Mouse (Mus musculus): ENCODE results near the gene Rtn4ip1. TPM values are rescaled to one million over a fixed set of nuclear protein-coding genes. Genes with fewer than 3 reads are reported as not detected.
A peak's percentile ranks its signal among the peaks of the same experiment; 100 is the strongest.

Rtn4ip1 gene
- 15.4 and 15.8 TPM in 2 replicates for polyA plus RNA-seq (2015; fragmentation: Nextera tagmentation; extraction: Ambion mirVana)

- Histone ChIP-seq H3K36me3 (no peaks in the 10 kb centered on the region), H3K4me3 (peak within 1 kb of the TSS; percentile 81), H3K4me2 (peak within 1 kb of the TSS; percentile 65), H3K27ac (replicated peaks) (peak within 1 kb of the TSS; percentile 79), H3K9ac (peak within 1 kb of the TSS; percentile 64), H3K27me3 (no peaks in the 10 kb centered on the region), H3K9me3 (no peaks in the 10 kb centered on the region), H3K4me1 (replicated peaks) (peaks cover 17% of the 10 kb centered on the region)
- under 1% methylated on average over 40 of the region's 40 CpGs for WGBS
- ATAC-seq (ENCODE audit: low FRiP score, low read depth): peak; percentile 98
Observed at GRCm38 (mm10) chr10:43901578-43902194, at the start of gene Rtn4ip1, which contains the start of gene Qrsl1. Rtn4ip1 (plus strand) TSS chr10:43901807. Qrsl1 (minus strand) TSS chr10:43901745.

- H3K36me3 ChIP-seq: no peaks in the 10 kb centered on the region
- H3K4me2 ChIP-seq: no peak overlapping the region
- no peak overlapping the region for H3K4me3 ChIP-seq
- no peak overlapping the region for H3K9ac ChIP-seq
- no peaks in the 10 kb centered on the region for H3K4me1 ChIP-seq (replicated peaks)
- 87% methylated on average over 5 of the region's 5 CpGs for WGBS
- no peaks in the 10 kb centered on the region for H3K9me3 ChIP-seq
- no peak overlapping the region for H3K27ac ChIP-seq (replicated peaks)
- no peaks in the 10 kb centered on the region for H3K27me3 ChIP-seq
- ATAC-seq (ENCODE audit: low FRiP score, low read depth): no peak
Observed at GRCm38 (mm10) chr10:43851898-43852297, 49.7 kb upstream of the Rtn4ip1 start.

GRCm38 (mm10) chr10:43855916-43856315 is 45.7 kb upstream of the Rtn4ip1 start:
- no peaks in the 10 kb centered on the region for H3K27me3 ChIP-seq
- no peak overlapping the region for H3K9ac ChIP-seq
- no peak overlapping the region for H3K4me2 ChIP-seq
- H3K4me1 ChIP-seq (replicated peaks): no peaks in the 10 kb centered on the region
- H3K27ac ChIP-seq (replicated peaks): no peak overlapping the region
- H3K9me3 ChIP-seq: no peaks in the 10 kb centered on the region
- no peak for ATAC-seq (ENCODE audit: low FRiP score, low read depth)
- H3K36me3 ChIP-seq: no peaks in the 10 kb centered on the region
- 97% methylated on average over 9 of the region's 9 CpGs for WGBS
- H3K4me3 ChIP-seq: no peak overlapping the region

- ATAC-seq (ENCODE audit: low FRiP score, low read depth): no peak
- H3K27ac ChIP-seq (replicated peaks): no peak overlapping the region
- H3K36me3 ChIP-seq: no peaks in the 10 kb centered on the region
- no peak overlapping the region for H3K4me2 ChIP-seq
- 88% methylated on average over 3 of the region's 3 CpGs for WGBS
- H3K9ac ChIP-seq: no peak overlapping the region
- H3K4me1 ChIP-seq (replicated peaks): no peaks in the 10 kb centered on the region
- no peaks in the 10 kb centered on the region for H3K9me3 ChIP-seq
- no peaks in the 10 kb centered on the region for H3K27me3 ChIP-seq
- no peak overlapping the region for H3K4me3 ChIP-seq
Observed at GRCm38 (mm10) chr10:43856351-43856750, 45.3 kb upstream of the Rtn4ip1 start.

- WGBS: 73% methylated on average over 10 of the region's 10 CpGs
- Histone ChIP-seq H3K9me3 (no peaks in the 10 kb centered on the region), H3K27me3 (no peaks in the 10 kb centered on the region), H3K4me2 (no peak overlapping the region), H3K36me3 (no peaks in the 10 kb centered on the region), H3K4me1 (replicated peaks) (no peaks in the 10 kb centered on the region), H3K27ac (replicated peaks) (no peak overlapping the region), H3K9ac (no peak overlapping the region), H3K4me3 (no peak overlapping the region)
- ATAC-seq (ENCODE audit: low FRiP score, low read depth): no peak
Observed at GRCm38 (mm10) chr10:43870752-43871151, 30.9 kb upstream of the Rtn4ip1 start.

GRCm38 (mm10) chr10:43871458-43871857 is 30.1 kb upstream of the Rtn4ip1 start:
- Histone ChIP-seq H3K27ac (replicated peaks) (no peak overlapping the region), H3K9ac (no peak overlapping the region), H3K9me3 (no peaks in the 10 kb centered on the region), H3K4me3 (no peak overlapping the region), H3K4me1 (replicated peaks) (no peaks in the 10 kb centered on the region), H3K36me3 (no peaks in the 10 kb centered on the region), H3K4me2 (no peak overlapping the region), H3K27me3 (no peaks in the 10 kb centered on the region)
- ATAC-seq (ENCODE audit: low FRiP score, low read depth): no peak
- WGBS: 96% methylated on average over 1 of the region's 1 CpGs

- Histone ChIP-seq H3K4me1 (replicated peaks) (no peaks in the 10 kb centered on the region), H3K27me3 (no peaks in the 10 kb centered on the region), H3K4me2 (no peak overlapping the region), H3K4me3 (no peak overlapping the region), H3K9ac (no peak overlapping the region), H3K27ac (replicated peaks) (no peak overlapping the region), H3K36me3 (peaks cover 12% of the 10 kb centered on the region), H3K9me3 (no peaks in the 10 kb centered on the region)
- ATAC-seq (ENCODE audit: low FRiP score, low read depth): no peak
- 63% methylated on average over 9 of the region's 9 CpGs for WGBS
Observed at GRCm38 (mm10) chr10:43887676-43888075, 13.9 kb upstream of the Rtn4ip1 start.

- no peak overlapping the region for H3K4me3 ChIP-seq
- no peak overlapping the region for H3K4me2 ChIP-seq
- WGBS: 90% methylated on average over 16 of the region's 16 CpGs
- no peak overlapping the region for H3K9ac ChIP-seq
- no peaks in the 10 kb centered on the region for H3K27me3 ChIP-seq
- peaks cover 23% of the 10 kb centered on the region for H3K36me3 ChIP-seq
- H3K9me3 ChIP-seq: no peaks in the 10 kb centered on the region
- no peak overlapping the region for H3K27ac ChIP-seq (replicated peaks)
- no peak for ATAC-seq (ENCODE audit: low FRiP score, low read depth)
- no peaks in the 10 kb centered on the region for H3K4me1 ChIP-seq (replicated peaks)
Observed at GRCm38 (mm10) chr10:43888976-43889375, 12.6 kb upstream of the Rtn4ip1 start.

GRCm38 (mm10) chr10:43892971-43893370 is 8.6 kb upstream of the Rtn4ip1 start:
- WGBS: 97% methylated on average over 4 of the region's 4 CpGs
- H3K36me3 ChIP-seq: peaks cover 19% of the 10 kb centered on the region

GRCm38 (mm10) chr10:43896065-43896464 is 5.5 kb upstream of the Rtn4ip1 start:
- 94% methylated on average over 8 of the region's 8 CpGs for WGBS
- H3K4me3 ChIP-seq: no peak overlapping the region
- no peak overlapping the region for H3K27ac ChIP-seq (replicated peaks)
- no peak for ATAC-seq (ENCODE audit: low FRiP score, low read depth)
- H3K9me3 ChIP-seq: no peaks in the 10 kb centered on the region
- peaks cover 4% of the 10 kb centered on the region; the same call in 1 of the 2 replicates for H3K4me1 ChIP-seq (replicated peaks)
- no peak overlapping the region for H3K9ac ChIP-seq
- H3K27me3 ChIP-seq: no peaks in the 10 kb centered on the region
- H3K4me2 ChIP-seq: no peak overlapping the region
- H3K36me3 ChIP-seq: peaks cover 19% of the 10 kb centered on the region

More at GRCm38 (mm10) chr10:43892971-43893370, 8.6 kb upstream of the Rtn4ip1 start:
- Histone ChIP-seq H3K27me3 (no peaks in the 10 kb centered on the region), H3K4me3 (no peak overlapping the region), H3K4me2 (no peak overlapping the region), H3K27ac (replicated peaks) (no peak overlapping the region), H3K9ac (no peak overlapping the region), H3K4me1 (replicated peaks) (no peaks in the 10 kb centered on the region), H3K9me3 (no peaks in the 10 kb centered on the region)
- no peak for ATAC-seq (ENCODE audit: low FRiP score, low read depth)

GRCm38 (mm10) chr10:43898276-43898675 is 3.3 kb upstream of the Rtn4ip1 start:
- Histone ChIP-seq H3K27me3 (no peaks in the 10 kb centered on the region), H3K36me3 (peaks cover 12% of the 10 kb centered on the region; the same call in 1 of the 2 replicates), H3K9ac (no peak overlapping the region), H3K9me3 (no peaks in the 10 kb centered on the region), H3K4me3 (no peak overlapping the region), H3K4me2 (no peak overlapping the region), H3K27ac (replicated peaks) (no peak overlapping the region), H3K4me1 (replicated peaks) (peaks cover 15% of the 10 kb centered on the region)
- no peak for ATAC-seq (ENCODE audit: low FRiP score, low read depth)
- WGBS: 89% methylated on average over 7 of the region's 7 CpGs

GRCm38 (mm10) chr10:43900883-43901570 is 580 bp upstream of the Rtn4ip1 start:
- H3K4me1 ChIP-seq (replicated peaks): peaks cover 17% of the 10 kb centered on the region
- peak overlapping the region; percentile 81 for H3K4me3 ChIP-seq
- 9% methylated on average over 30 of the region's 30 CpGs for WGBS
- peak overlapping the region; percentile 65 for H3K4me2 ChIP-seq
- H3K36me3 ChIP-seq: no peaks in the 10 kb centered on the region
- H3K27me3 ChIP-seq: no peaks in the 10 kb centered on the region
- ATAC-seq (ENCODE audit: low FRiP score, low read depth): no peak
- peak overlapping the region; percentile 64 for H3K9ac ChIP-seq
- peak overlapping the region; percentile 79 for H3K27ac ChIP-seq (replicated peaks)
- no peaks in the 10 kb centered on the region for H3K9me3 ChIP-seq
